Comparison of ENCODE assay signal across 7 mouse cellular contexts in the genomic region with DNA sequence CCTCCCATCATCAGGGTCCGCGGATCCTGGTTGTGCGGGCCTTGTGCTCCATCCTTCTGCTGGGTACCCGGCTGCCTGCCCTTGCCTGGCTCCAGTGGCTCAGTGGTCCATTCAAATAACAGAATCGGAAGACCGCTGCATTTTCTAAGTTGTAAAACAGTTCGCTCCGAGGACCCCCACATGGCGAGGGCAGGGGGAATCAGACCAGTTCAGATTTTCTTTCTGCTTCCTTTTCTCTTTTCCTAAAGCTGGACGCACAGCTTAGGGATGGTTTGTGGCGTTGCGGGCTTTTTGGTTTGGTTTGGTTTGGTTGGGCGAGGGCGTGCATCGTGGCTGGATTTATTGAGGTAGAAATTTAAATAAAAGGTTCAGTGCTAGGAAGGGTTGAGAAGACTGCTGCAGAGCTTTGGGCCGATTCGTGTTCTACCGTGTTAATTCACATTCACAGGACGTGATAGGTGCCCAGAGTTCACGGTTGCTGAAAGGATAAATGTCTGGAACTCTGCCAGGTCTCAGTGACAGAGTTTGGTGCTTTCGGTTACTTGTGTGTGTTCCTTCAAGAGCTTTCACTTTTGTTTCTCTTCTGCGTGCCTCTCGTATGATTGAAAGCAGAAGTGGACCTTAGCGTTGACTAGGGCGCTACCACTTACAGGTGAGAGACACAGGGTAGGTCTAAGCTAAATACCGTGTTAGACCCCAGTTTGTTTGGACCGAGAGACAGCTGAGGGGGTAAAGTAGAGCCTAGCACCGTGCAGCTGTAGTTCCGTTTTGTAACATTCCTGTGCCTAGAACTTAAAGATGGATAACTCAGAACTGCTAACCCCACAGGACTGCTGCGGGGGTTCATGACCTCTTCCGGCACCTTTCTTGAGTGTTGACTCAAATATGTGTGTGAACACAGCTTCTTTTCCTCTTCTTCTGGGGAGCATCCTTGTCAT.
DNase-seq lines count a peak whose midpoint lies in the region; TF ChIP-seq lines count a peak whose summit lies in the region.

No protein-coding gene starts in this region.

- DNase-seq in MEL (ENCODE audit: low read depth, low spot score): peak; percentile 92
- peak; percentile 44 to 69 for DNase-seq in adrenal gland, postnatal 36 days
- peak; percentile 39 for DNase-seq in forebrain, embryonic 10.5 days (ENCODE audit: extremely low spot score, low spot score)
- peak; percentile 25 to 48 for DNase-seq in heart, postnatal 14 days
- peak; percentile 67 to 84 for DNase-seq in kidney, postnatal 36 days
- peak; percentile 53 for DNase-seq in lung, postnatal 14 days
- peak; percentile 42 for DNase-seq in retina, embryonic 14.5 days (ENCODE audit: low spot score)

- H3K27ac ChIP-seq in MEL (ENCODE audit: control insufficient read depth, low read depth, low read length): peak overlapping the region; percentile 97
- peak overlapping the region; percentile 96 for H3K27ac ChIP-seq in forebrain, embryonic 10.5 days

- peak overlapping the region; percentile 87 for H3K9ac ChIP-seq in MEL (ENCODE audit: control insufficient read depth, low read depth, low read length, poor library complexity, severe bottlenecking)

- peaks cover 0 to 15% of the 10 kb centered on the region in 2 experiments; a peak in 2 of 4 replicates for H3K36me3 ChIP-seq in MEL (ENCODE audit: control insufficient read depth in 1 of 2, insufficient read depth in 2 of 2, low read length in 2 of 2)
- H3K36me3 ChIP-seq in forebrain, embryonic 10.5 days (replicated peaks): no peaks in the 10 kb centered on the region

- H3K27me3 ChIP-seq in MEL (ENCODE audit: control insufficient read depth in 1 of 2, insufficient read depth in 2 of 2, low read length in 2 of 2): no peaks in the 10 kb centered on the region
- H3K27me3 ChIP-seq in forebrain, embryonic 10.5 days (ENCODE audit: poor library complexity, severe bottlenecking): peaks cover 8% of the 10 kb centered on the region

- intact Hi-C loops in heart, postnatal 14 days (cut with DNase I): loop anchor here (5.0 kb wide), 3 partner anchors 90 to 190 kb away; a partner anchor contains a TSS

- peaks cover 2 to 11% of the 10 kb centered on the region in 2 experiments; a peak in 3 of 4 replicates for H3K4me1 ChIP-seq in MEL (ENCODE audit: control insufficient read depth in 1 of 2, insufficient read depth in 2 of 2, low read length in 2 of 2)
- H3K4me1 ChIP-seq in forebrain, embryonic 10.5 days: peaks cover 36% of the 10 kb centered on the region

- WGBS in forebrain, embryonic 10.5 days: 23% methylated on average over 31 of the region's 31 CpGs

- H3K79me2 ChIP-seq in MEL (ENCODE audit: control insufficient read depth, insufficient read depth, low read length, poor library complexity): peaks cover 9% of the 10 kb centered on the region; the same call in 1 of the 2 replicates

- H3K4me3 ChIP-seq in MEL (ENCODE audit: control insufficient read depth in 1 of 2, insufficient read depth in 1 of 2, low read depth in 2 of 2, low read length in 2 of 2): peak overlapping the region; percentile 81 to 94
- peak overlapping the region; percentile 87 for H3K4me3 ChIP-seq in forebrain, embryonic 10.5 days

- TF ChIP-seq POLR2A in MEL (IDR thresholded peaks at IDR 0.05; ENCODE audit: control insufficient read depth in 1 of 2, insufficient read depth in 1 of 2, low read depth in 1 of 2, low read length in 2 of 2, poor library complexity in 1 of 2): peak in 1 of 2 experiments; percentile 12; a peak in 1 of 4 replicates

- no peak for TF ChIP-seq CTCF in MEL (IDR thresholded peaks at IDR 0.05 in 2 of 3, conservative IDR thresholded peaks at IDR 0.05 in 1 of 3; ENCODE audit: control insufficient read depth in 1 of 3, insufficient read depth in 1 of 3, low read depth in 2 of 3, low read length in 3 of 3, poor library complexity in 1 of 3, severe bottlenecking in 1 of 3)

- TF ChIP-seq RAD21 in MEL (IDR thresholded peaks at IDR 0.05; ENCODE audit: low read depth, low read length): no peak

- peak in 1 of 2 experiments; percentile 1; a peak in 1 of 4 replicates for TF ChIP-seq EP300 in MEL (IDR thresholded peaks at IDR 0.05; ENCODE audit: low read depth in 1 of 2, low read length in 2 of 2)

- no peaks in the 10 kb centered on the region for H3K9me3 ChIP-seq in MEL (replicated peaks; ENCODE audit: insufficient read depth, low read length)
- no peaks in the 10 kb centered on the region for H3K9me3 ChIP-seq in forebrain, embryonic 10.5 days

TF ChIP-seq in MEL, 35 proteins besides CTCF, POLR2A, EP300 and RAD21:
- TF ChIP-seq SIN3A (IDR thresholded peaks at IDR 0.05; ENCODE audit: low read length): peak; percentile 88
- no peak for TF ChIP-seq CHD1 (IDR thresholded peaks at IDR 0.05; ENCODE audit: low read depth, low read length)
- TF ChIP-seq USF2 (IDR thresholded peaks at IDR 0.05; ENCODE audit: borderline replicate concordance in 1 of 2, insufficient read depth in 1 of 2, low read depth in 1 of 2, low read length in 2 of 2): no peak
- 0 out of 2 replicates have a peak, but pooled peaks have one; percentile 11 for TF ChIP-seq RCOR1 (IDR thresholded peaks at IDR 0.05; ENCODE audit: low read depth, low read length)
- TF ChIP-seq ETS1 (IDR thresholded peaks at IDR 0.05; ENCODE audit: low read depth, low read length): peak; percentile 92
- TF ChIP-seq MYC (IDR thresholded peaks at IDR 0.05; ENCODE audit: low read depth, low read length): 0 out of 2 replicates have a peak, but pooled peaks have one; percentile 65
- TF ChIP-seq MAX (IDR thresholded peaks at IDR 0.05; ENCODE audit: low read length): peak; percentile 27; the same call in 1 of the 2 replicates
- TF ChIP-seq TBP (IDR thresholded peaks at IDR 0.05; ENCODE audit: low read depth, low read length): peak; percentile 67
- peak; percentile 13; the same call in 1 of the 2 replicates for TF ChIP-seq TCF12 (IDR thresholded peaks at IDR 0.05; ENCODE audit: low read depth, low read length)
- TF ChIP-seq ZNF384 (IDR thresholded peaks at IDR 0.05; ENCODE audit: low read depth, low read length): 0 out of 2 replicates have a peak, but pooled peaks have one; percentile 19
- TF ChIP-seq MYB (IDR thresholded peaks at IDR 0.05; ENCODE audit: low read depth, low read length): no peak

Comparison
In these comparisons a context has a peak if more than half of its experiments do, and no peak if none do; other contexts are left out.
1. Peak in every context shown above with its lines: DNase-seq, H3K4me3 ChIP-seq and H3K27ac ChIP-seq.
2. DNase-seq: peak in every context shown above with its lines; median percentile 92 in MEL; 76 in kidney, postnatal 36 days; 56 in adrenal gland, postnatal 36 days; 53 in lung, postnatal 14 days; 42 in retina, embryonic 14.5 days; 39 in forebrain, embryonic 10.5 days; 36 in heart, postnatal 14 days.